Comparison of ENCODE assay signal across 26 mouse cellular contexts in genomic region chr2:85518879-85519278, GRCm38 (mm10). TPM values are rescaled to one million over a fixed set of nuclear protein-coding genes. Genes with fewer than 3 reads are reported as not detected.
DNase-seq lines count a peak whose midpoint lies in the region; ATAC-seq lines count a peak whose summit lies in the region.
"Had no signal": no experiment of that assay in that cellular context is flagged by ENCODE, and none has a peak within 500 bp of the region (broad histone marks: within the 10 kb centered on the region; RNA-seq: fewer than 3 reads in every experiment).

4833423E24Rik (minus strand) TSS chr2:85519024.

- DNase-seq in hindbrain, embryonic 14.5 days (ENCODE audit: low spot score), result no peak
- DNase-seq in embryonic facial prominence, embryonic 14.5 days (ENCODE audit: low spot score), result peak; percentile 17
- no peak for DNase-seq in MN1 (ENCODE audit: low spot score)
- no peak for DNase-seq in heart, adult 9 months (ENCODE audit: low spot score in 2 of 2)
- DNase-seq: cerebellum, adult 18-20 months; heart, postnatal 14 days; right cerebral cortex, adult 18-20 months; spleen, adult 18-20 months; thymus, postnatal 14 days had no signal

- no peaks in the 10 kb centered on the region for H3K4me1 ChIP-seq in hindbrain, embryonic 14.5 days (replicated peaks; ENCODE audit: control insufficient read depth, insufficient read depth, low read length)
- H3K4me1 ChIP-seq in hindbrain, embryonic 13.5 days (replicated peaks), result no peaks in the 10 kb centered on the region
- H3K4me1 ChIP-seq in embryonic facial prominence, embryonic 14.5 days (ENCODE audit: control insufficient read depth, insufficient read depth, low read length), result no peaks in the 10 kb centered on the region
- 0 out of 2 replicates have a peak, but pooled peaks cover 6% of the 10 kb centered on the region for H3K4me1 ChIP-seq in midbrain, embryonic 12.5 days
- no peaks in the 10 kb centered on the region for H3K4me1 ChIP-seq in stomach, embryonic 15.5 days
- H3K4me1 ChIP-seq: limb, embryonic 13.5 days; liver, embryonic 15.5 days had no signal

- H3K9ac ChIP-seq in hindbrain, embryonic 14.5 days, result no peak within 1 kb of the TSS
- no peak within 1 kb of the TSS for H3K9ac ChIP-seq in hindbrain, embryonic 13.5 days
- H3K9ac ChIP-seq in embryonic facial prominence, embryonic 14.5 days (ENCODE audit: low read depth, low read length), result no peak within 1 kb of the TSS
- H3K9ac ChIP-seq in midbrain, embryonic 12.5 days (replicated peaks), result no peak within 1 kb of the TSS
- no peak within 1 kb of the TSS for H3K9ac ChIP-seq in stomach, embryonic 15.5 days
- H3K9ac ChIP-seq: limb, embryonic 13.5 days; liver, embryonic 15.5 days had no signal

- WGBS in hindbrain, embryonic 14.5 days, result 43% methylated on average over 2 of the region's 4 CpGs
- WGBS in hindbrain, embryonic 13.5 days, result 34% methylated on average over 4 of the region's 4 CpGs
- WGBS in embryonic facial prominence, embryonic 14.5 days, result 23% methylated on average over 2 of the region's 4 CpGs
- 24% methylated on average over 4 of the region's 4 CpGs for WGBS in midbrain, embryonic 12.5 days
- WGBS in stomach, embryonic 15.5 days, result 32% methylated on average over 4 of the region's 4 CpGs

- no peak within 1 kb of the TSS for H3K4me2 ChIP-seq in hindbrain, embryonic 14.5 days (replicated peaks)
- no peak within 1 kb of the TSS for H3K4me2 ChIP-seq in hindbrain, embryonic 13.5 days
- H3K4me2 ChIP-seq in embryonic facial prominence, embryonic 14.5 days (ENCODE audit: low read depth, low read length), result no peak within 1 kb of the TSS
- H3K4me2 ChIP-seq in midbrain, embryonic 12.5 days (replicated peaks), result no peak within 1 kb of the TSS
- no peak within 1 kb of the TSS for H3K4me2 ChIP-seq in stomach, embryonic 15.5 days
- H3K4me2 ChIP-seq: heart, embryonic 11.5 days; limb, embryonic 13.5 days; liver, embryonic 15.5 days had no signal

- H3K27ac ChIP-seq in hindbrain, embryonic 14.5 days, result no peak within 1 kb of the TSS
- no peak within 1 kb of the TSS for H3K27ac ChIP-seq in hindbrain, embryonic 13.5 days
- no peak within 1 kb of the TSS for H3K27ac ChIP-seq in embryonic facial prominence, embryonic 14.5 days (replicated peaks; ENCODE audit: low read depth, low read length)
- no peak within 1 kb of the TSS for H3K27ac ChIP-seq in midbrain, embryonic 12.5 days (replicated peaks)
- peak within 1 kb of the TSS; percentile 28; the same call in 1 of the 2 replicates for H3K27ac ChIP-seq in stomach, embryonic 15.5 days
- H3K27ac ChIP-seq: layer of hippocampus, adult 2 months; limb, embryonic 13.5 days; liver, embryonic 15.5 days had no signal

- H3K9me3 ChIP-seq in hindbrain, embryonic 14.5 days (ENCODE audit: control insufficient read depth, low read length), result no peaks in the 10 kb centered on the region
- no peaks in the 10 kb centered on the region for H3K9me3 ChIP-seq in hindbrain, embryonic 13.5 days
- H3K9me3 ChIP-seq in embryonic facial prominence, embryonic 14.5 days (ENCODE audit: control insufficient read depth, low read length), result no peaks in the 10 kb centered on the region
- no peaks in the 10 kb centered on the region for H3K9me3 ChIP-seq in midbrain, embryonic 12.5 days
- H3K9me3 ChIP-seq in stomach, embryonic 15.5 days, result no peaks in the 10 kb centered on the region
- H3K9me3 ChIP-seq: limb, embryonic 13.5 days; liver, embryonic 15.5 days had no signal

- no peaks in the 10 kb centered on the region for H3K36me3 ChIP-seq in hindbrain, embryonic 14.5 days (replicated peaks; ENCODE audit: control insufficient read depth, insufficient read depth)
- no peaks in the 10 kb centered on the region for H3K36me3 ChIP-seq in hindbrain, embryonic 13.5 days
- H3K36me3 ChIP-seq in embryonic facial prominence, embryonic 14.5 days (ENCODE audit: control insufficient read depth, insufficient read depth, low read length), result no peaks in the 10 kb centered on the region
- no peaks in the 10 kb centered on the region for H3K36me3 ChIP-seq in midbrain, embryonic 12.5 days
- no peaks in the 10 kb centered on the region for H3K36me3 ChIP-seq in stomach, embryonic 15.5 days
- H3K36me3 ChIP-seq: limb, embryonic 13.5 days; liver, embryonic 15.5 days had no signal

- H3K4me3 ChIP-seq in hindbrain, embryonic 14.5 days (replicated peaks; ENCODE audit: low read length), result no peak within 1 kb of the TSS
- no peak within 1 kb of the TSS for H3K4me3 ChIP-seq in hindbrain, embryonic 13.5 days
- no peak within 1 kb of the TSS for H3K4me3 ChIP-seq in embryonic facial prominence, embryonic 14.5 days (ENCODE audit: low read depth, low read length)
- no peak within 1 kb of the TSS for H3K4me3 ChIP-seq in midbrain, embryonic 12.5 days
- no peak within 1 kb of the TSS for H3K4me3 ChIP-seq in stomach, embryonic 15.5 days (replicated peaks)
- H3K4me3 ChIP-seq: layer of hippocampus, adult 2 months; limb, embryonic 13.5 days; liver, embryonic 15.5 days had no signal

- no peaks in the 10 kb centered on the region for H3K27me3 ChIP-seq in hindbrain, embryonic 14.5 days (ENCODE audit: control insufficient read depth, insufficient read depth, low read length)
- no peaks in the 10 kb centered on the region for H3K27me3 ChIP-seq in hindbrain, embryonic 13.5 days
- H3K27me3 ChIP-seq in embryonic facial prominence, embryonic 14.5 days (replicated peaks; ENCODE audit: control insufficient read depth, insufficient read depth, low read length), result no peaks in the 10 kb centered on the region
- no peaks in the 10 kb centered on the region for H3K27me3 ChIP-seq in midbrain, embryonic 12.5 days
- no peaks in the 10 kb centered on the region for H3K27me3 ChIP-seq in stomach, embryonic 15.5 days (replicated peaks)
- H3K27me3 ChIP-seq: limb, embryonic 13.5 days; liver, embryonic 15.5 days had no signal

- ATAC-seq in hindbrain, embryonic 14.5 days (ENCODE audit: low FRiP score), result 0 out of 2 replicates have a peak, but pooled peaks have one; percentile 24
- ATAC-seq in hindbrain, embryonic 13.5 days (ENCODE audit: low FRiP score), result no peak
- ATAC-seq in embryonic facial prominence, embryonic 14.5 days (ENCODE audit: low read depth), result peak; percentile 94
- peak; percentile 61 for ATAC-seq in midbrain, embryonic 12.5 days (ENCODE audit: low FRiP score, low read depth)
- ATAC-seq in stomach, embryonic 15.5 days (ENCODE audit: insufficient read depth, low FRiP score, low read depth), result no peak
- ATAC-seq in megakaryocyte-erythroid progenitor cell, adult 5-6 weeks (replicated peaks; ENCODE audit: low FRiP score, low TSS enrichment, poor library complexity, severe bottlenecking), result no peak
- ATAC-seq: activated CD4-positive, CD25-positive, alpha-beta regulatory T cell, adult 4 months; inflammation-experienced regulatory T-cells, adult 6 months; lung, postnatal 0 days; Patski had no signal

RNA-seq across cellular contexts. Expression of gene 4833423E24Rik, which starts in this region (rescaled TPM):
- 0.13 and 0.29 TPM in 2 replicates for polyA plus RNA-seq in hindbrain, embryonic 14.5 days (2014; fragmentation: Nextera tagmentation; extraction: Ambion mirVana)
- not detected in 2 replicates for polyA plus RNA-seq in hindbrain, embryonic 13.5 days (2015; fragmentation: Nextera tagmentation; extraction: Ambion mirVana)
- 4.3 and 4.5 TPM in 2 replicates for polyA plus RNA-seq in embryonic facial prominence, embryonic 14.5 days (2014; fragmentation: Nextera tagmentation; extraction: Ambion mirVana)
- not detected in 2 replicates for polyA plus RNA-seq in midbrain, embryonic 12.5 days (2016; fragmentation: Nextera tagmentation; extraction: Ambion mirVana)
- 5.4 and 8.7 TPM in 2 replicates for polyA plus RNA-seq in stomach, embryonic 15.5 days (2015; fragmentation: Nextera tagmentation; extraction: Ambion mirVana)
- total RNA-seq in megakaryocyte-erythroid progenitor cell, adult 5-6 weeks (2014; fragmentation: Nextera tagmentation), result not detected in 2 replicates
- not detected in 2 replicates for total RNA-seq in megakaryocyte-erythroid progenitor cell, adult 5-6 weeks (2017)
- total RNA-seq: heart, postnatal 14 days; left cerebral cortex, adult 18-20 months; megakaryocyte, adult 5-6 weeks had no signal
- polyA plus RNA-seq: activated CD4-positive, CD25-positive, alpha-beta regulatory T cell, adult 4 months; C2C12; cortical plate, adult 2 months; heart, embryonic 11.5 days; inflammation-experienced regulatory T-cells, adult 6 months; kidney, embryonic 16.5 days; liver, embryonic 15.5 days; Patski had no signal

Comparison
In these comparisons a context has a peak if more than half of its experiments do, and no peak if none do; other contexts are left out.
1. Peak in ATAC-seq in hindbrain, embryonic 14.5 days; RNA of the gene not detected or under 1 TPM.
2. Peak in ATAC-seq in midbrain, embryonic 12.5 days; RNA of the gene not detected or under 1 TPM.